Mouse (Mus musculus) heart, postnatal 0 days (tissue): ENCODE results near the gene Tfap4. TPM values are rescaled to one million over a fixed set of nuclear protein-coding genes. Genes with fewer than 3 reads are reported as not detected.

ENCODE experiments used
- ATAC-seq: fragments of 200-750 bp; cut with Nextera tagmentation; 2 replicates; pipeline ENCODE4 v1.8.0; 2017; ENCODE audit warnings: low read depth, moderate number of reproducible peaks, moderate library complexity; ENCODE audit not compliant: insufficient read depth
- DNase-seq: peaks from one replicate; pipeline ENCODE4 v3.0.0-alpha.2; 2016; ENCODE audit warnings: low spot score
- H3K27ac ChIP-seq: fragments of 300-500 bp; sonication (generic); 2 replicates; pipeline ENCODE4 v1.5.1; 2014; ENCODE audit warnings: low read depth, mild to moderate bottlenecking
- H3K27me3 ChIP-seq: fragments of 300-500 bp; sonication (generic); 2 replicates; pipeline ENCODE4 v1.6.1; 2014; ENCODE audit warnings: low read length, mixed read lengths; ENCODE audit not compliant: control insufficient read depth, insufficient read depth
- H3K36me3 ChIP-seq: fragments of 300-500 bp; sonication (generic); replicated peaks from 2 replicates; pipeline ENCODE4 v1.6.1; 2014; ENCODE audit warnings: low read length, mixed read lengths; ENCODE audit not compliant: control insufficient read depth, insufficient read depth
- H3K4me1 ChIP-seq: fragments of 300-500 bp; sonication (generic); 2 replicates; pipeline ENCODE4 v1.6.1; 2014; ENCODE audit warnings: antibody characterized with exemption; ENCODE audit not compliant: control insufficient read depth, insufficient read depth
- H3K4me2 ChIP-seq: fragments of 300-500 bp; sonication (generic); 2 replicates; pipeline ENCODE4 v1.6.1; 2014; ENCODE audit warnings: low read depth, mild to moderate bottlenecking, low read length, moderate library complexity
- H3K4me3 ChIP-seq: fragments of 300-500 bp; sonication (generic); 2 replicates; pipeline ENCODE4 v1.5.1; 2014; ENCODE audit warnings: low read depth, low read length
- H3K9ac ChIP-seq: fragments of 300-500 bp; sonication (generic); replicated peaks from 2 replicates; pipeline ENCODE4 v1.6.1; 2014; ENCODE audit warnings: low read depth, low read length, mixed read lengths
- H3K9me3 ChIP-seq: fragments of 300-500 bp; sonication (generic); replicated peaks from 2 replicates; pipeline ENCODE4 v1.6.1; 2016; ENCODE audit warnings: low read length; ENCODE audit not compliant: control insufficient read depth
- CTCF ChIP-seq: IDR thresholded peaks from 2 replicates; pipeline ENCODE4 v1.5.1; 2016; ENCODE audit warnings: antibody characterized with exemption, control low read depth, low read depth
- EP300 ChIP-seq: IDR thresholded peaks from 2 replicates; pipeline ENCODE4 v1.6.1; 2016; ENCODE audit warnings: antibody characterized with exemption, low read depth
- WGBS: fragments of 180-500 bp; shearing (Covaris S2); extraction: QIAGEN DNeasy Blood & Tissue Kit; methylation state at CpG from one replicate; pipeline ENCODE4 v1.1.7; 2014; 5-methylcytosine and 5-hydroxymethylcytosine counted together
- polyA plus RNA-seq: library from polyadenylated mRNA; unstranded; fragments of >200 nt; fragmentation: Nextera tagmentation; extraction: Ambion mirVana; gene quantifications from 2 replicates; pipeline ENCODE4 v1.2.1, GENCODE M21; 2015
- total RNA-seq: library from RNA; depleted of rRNA; stranded (reverse); fragments of >200 nt; gene quantifications from 2 replicates; pipeline ENCODE4 v1.2.3, GENCODE M21; 2014; ENCODE audit warnings: low replicate concordance

Tfap4 gene
- total and polyA plus RNA-seq, 2 experiments from 2014 or later: 2.9 to 6.3 TPM

GRCm38 (mm10) chr16:4599616-4600015, 40.0 kb upstream of the Tfap4 start:
- Histone ChIP-seq H3K4me2 (no peak overlapping the region), H3K4me1 (peaks cover 79% of the 10 kb centered on the region), H3K27ac (no peak overlapping the region), H3K9ac (0 out of 2 replicates have a peak overlapping the region, but pooled peaks have one; percentile 31), H3K4me3 (no peak overlapping the region), H3K9me3 (no peaks in the 10 kb centered on the region), H3K36me3 (no peaks in the 10 kb centered on the region), H3K27me3 (no peaks in the 10 kb centered on the region)
- no peak for TF ChIP-seq CTCF
- no peak for TF ChIP-seq EP300
- DNase-seq: no peak
- no peak for ATAC-seq
- 79% methylated on average over 3 of the region's 3 CpGs for WGBS

GRCm38 (mm10) chr16:4598891-4599543, 39.4 kb upstream of the Tfap4 start:
- Histone ChIP-seq H3K4me2 (no peak overlapping the region), H3K27me3 (no peaks in the 10 kb centered on the region), H3K4me1 (peaks cover 73% of the 10 kb centered on the region), H3K4me3 (no peak overlapping the region), H3K27ac (no peak overlapping the region), H3K36me3 (no peaks in the 10 kb centered on the region), H3K9me3 (no peaks in the 10 kb centered on the region), H3K9ac (peak overlapping the region; percentile 31; the same call in 1 of the 2 replicates)
- DNase-seq: no peak
- WGBS: 32% methylated on average over 6 of the region's 6 CpGs
- ATAC-seq: no peak
- TF ChIP-seq CTCF: no peak
- TF ChIP-seq EP300: no peak

GRCm38 (mm10) chr16:4598041-4598440, 38.4 kb upstream of the Tfap4 start:
- H3K9ac ChIP-seq: no peak overlapping the region
- no peak for DNase-seq
- no peak overlapping the region for H3K4me2 ChIP-seq
- no peak overlapping the region for H3K4me3 ChIP-seq
- no peak for TF ChIP-seq EP300
- no peak for TF ChIP-seq CTCF
- H3K9me3 ChIP-seq: no peaks in the 10 kb centered on the region
- H3K4me1 ChIP-seq: peaks cover 71% of the 10 kb centered on the region
- 73% methylated on average over 5 of the region's 5 CpGs for WGBS
- no peaks in the 10 kb centered on the region for H3K36me3 ChIP-seq
- 0 out of 2 replicates have a peak overlapping the region, but pooled peaks have one; percentile 9 for H3K27ac ChIP-seq
- no peak for ATAC-seq
- H3K27me3 ChIP-seq: no peaks in the 10 kb centered on the region

GRCm38 (mm10) chr16:4597296-4597695, 37.6 kb upstream of the Tfap4 start:
- no peak overlapping the region for H3K9ac ChIP-seq
- H3K27me3 ChIP-seq: no peaks in the 10 kb centered on the region
- peaks cover 64% of the 10 kb centered on the region for H3K4me1 ChIP-seq
- H3K36me3 ChIP-seq: no peaks in the 10 kb centered on the region
- H3K9me3 ChIP-seq: no peaks in the 10 kb centered on the region
- ATAC-seq: no peak
- no peak overlapping the region for H3K4me2 ChIP-seq
- H3K27ac ChIP-seq: no peak overlapping the region
- no peak for DNase-seq
- H3K4me3 ChIP-seq: no peak overlapping the region
- WGBS: 59% methylated on average over 7 of the region's 7 CpGs
- no peak for TF ChIP-seq CTCF
- no peak for TF ChIP-seq EP300

GRCm38 (mm10) chr16:4596836-4597235, 37.2 kb upstream of the Tfap4 start:
- TF ChIP-seq CTCF: no peak
- TF ChIP-seq EP300: no peak
- no peak for DNase-seq
- 53% methylated on average over 2 of the region's 2 CpGs for WGBS
- Histone ChIP-seq H3K4me3 (no peak overlapping the region), H3K27me3 (no peaks in the 10 kb centered on the region), H3K4me2 (peak overlapping the region; percentile 91; the same call in 1 of the 2 replicates), H3K9me3 (no peaks in the 10 kb centered on the region), H3K27ac (no peak overlapping the region), H3K9ac (no peak overlapping the region), H3K36me3 (no peaks in the 10 kb centered on the region), H3K4me1 (peaks cover 60% of the 10 kb centered on the region)
- ATAC-seq: no peak
